Mouse (Mus musculus) limb, embryonic 11.5 days (tissue): Measurements from ENCODE around the gene Tmem184c. TPM values are rescaled to one million over a fixed set of nuclear protein-coding genes. Genes with fewer than 3 reads are reported as not detected.

Source experiments
- ATAC-seq: fragments of 200-750 bp; cut with Nextera tagmentation; 2 replicates; pipeline ENCODE4 v1.8.0; 2017; ENCODE audit warnings: low read depth; ENCODE audit not compliant: insufficient number of reproducible peaks, low FRiP score, low TSS enrichment
- DNase-seq: peaks from one replicate; pipeline ENCODE4 v3.0.0-alpha.2; 2015; ENCODE audit warnings: low spot score
- H3K27ac ChIP-seq: fragments of 300-500 bp; sonication (generic); replicated peaks from 2 replicates; pipeline ENCODE4 v1.5.1; 2014; ENCODE audit warnings: low read depth, mild to moderate bottlenecking, low read length
- H3K27me3 ChIP-seq: fragments of 300-500 bp; sonication (generic); 2 replicates; pipeline ENCODE4 v1.6.1; 2014; ENCODE audit warnings: mild to moderate bottlenecking, low read length, mixed read lengths; ENCODE audit not compliant: control insufficient read depth, insufficient read depth
- H3K36me3 ChIP-seq: fragments of 300-500 bp; sonication (generic); 2 replicates; pipeline ENCODE4 v1.6.1; 2014; ENCODE audit warnings: mild to moderate bottlenecking, low read length, moderate library complexity, mixed read lengths; ENCODE audit not compliant: control insufficient read depth, insufficient read depth
- H3K4me1 ChIP-seq: fragments of 300-500 bp; sonication (generic); 2 replicates; pipeline ENCODE4 v1.6.1; 2014; ENCODE audit warnings: low read length, mixed read lengths; ENCODE audit not compliant: control insufficient read depth, insufficient read depth
- H3K4me2 ChIP-seq: fragments of 300-500 bp; sonication (generic); 2 replicates; pipeline ENCODE4 v1.6.1; 2014; ENCODE audit warnings: low read depth, mild to moderate bottlenecking, moderate library complexity; ENCODE audit not compliant: severe bottlenecking
- H3K4me3 ChIP-seq: fragments of 300-500 bp; sonication (generic); 2 replicates; pipeline ENCODE4 v1.5.1; 2014; ENCODE audit warnings: low read depth, low read length
- H3K9ac ChIP-seq: fragments of 300-500 bp; sonication (generic); 2 replicates; pipeline ENCODE4 v1.6.1; 2014; ENCODE audit warnings: mild to moderate bottlenecking, low read length
- H3K9me3 ChIP-seq: fragments of 300-500 bp; sonication (generic); 2 replicates; pipeline ENCODE4 v1.6.1; 2016; ENCODE audit warnings: low read length; ENCODE audit not compliant: control insufficient read depth
- WGBS: fragments of 180-500 bp; shearing (Covaris S2); extraction: QIAGEN DNeasy Blood & Tissue Kit; methylation state at CpG from one replicate; pipeline ENCODE4 v1.1.7; 2014; 5-methylcytosine and 5-hydroxymethylcytosine counted together
- polyA plus RNA-seq: library from polyadenylated mRNA; unstranded; fragments of >200 nt; fragmentation: Nextera tagmentation; extraction: Ambion mirVana; gene quantifications from 2 replicates; pipeline ENCODE4 v1.2.1, GENCODE M21; 2014

The Tmem184c gene
- 37.7 and 41.7 TPM in 2 replicates for polyA plus RNA-seq

GRCm38 (mm10) chr8:77610374-77610969, at the start of gene Tmem184c:
TSS of gene Tmem184c (minus strand) at chr8:77610698.
- no peaks in the 10 kb centered on the region for H3K36me3 ChIP-seq
- H3K9ac ChIP-seq, result peak within 1 kb of the TSS; percentile 41
- H3K4me3 ChIP-seq, result peak within 1 kb of the TSS; percentile 48
- no peak within 1 kb of the TSS for H3K27ac ChIP-seq
- 0 out of 2 replicates have a peak, but pooled peaks cover 4% of the 10 kb centered on the region for H3K4me1 ChIP-seq
- no peaks in the 10 kb centered on the region for H3K9me3 ChIP-seq
- DNase-seq (peak; percentile 98), ATAC-seq (peak; percentile 96)
- H3K4me2 ChIP-seq, result peak within 1 kb of the TSS; percentile 73
- WGBS, result under 1% methylated on average over 36 of the region's 36 CpGs
- H3K27me3 ChIP-seq, result no peaks in the 10 kb centered on the region

DNA sequence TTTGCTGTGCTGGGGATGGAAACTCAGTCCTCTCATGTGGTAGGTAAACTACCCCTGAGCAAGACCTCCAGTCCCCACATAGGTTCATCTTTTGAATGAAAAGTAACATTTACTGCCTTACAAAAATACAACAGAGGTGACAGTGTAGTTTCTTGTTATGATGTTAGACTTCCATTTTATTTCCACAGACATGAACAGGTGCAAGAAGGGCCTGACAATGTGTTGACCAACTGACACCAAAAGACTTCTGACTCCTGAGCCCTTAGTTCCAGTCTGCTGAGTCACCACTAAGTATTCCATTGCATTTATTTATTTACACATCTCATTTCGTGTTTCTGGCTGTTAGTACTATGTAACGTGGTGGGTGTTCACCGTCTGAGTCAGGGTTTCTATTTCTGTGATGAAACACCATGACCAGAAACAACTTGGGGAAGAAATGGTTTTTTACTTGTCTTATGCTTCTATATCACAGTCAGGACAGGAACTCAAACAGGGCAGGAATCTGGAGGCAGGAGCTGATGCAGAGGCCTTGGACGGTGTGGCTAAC, 49.1 kb upstream of the Tmem184c start:
- no peaks in the 10 kb centered on the region for H3K9me3 ChIP-seq
- H3K9ac ChIP-seq, result no peak overlapping the region
- H3K27me3 ChIP-seq, result no peaks in the 10 kb centered on the region
- no peaks in the 10 kb centered on the region for H3K4me1 ChIP-seq
- H3K27ac ChIP-seq, result no peak overlapping the region
- no peak overlapping the region for H3K4me2 ChIP-seq
- 88% methylated on average over 4 of the region's 4 CpGs for WGBS
- no peak for ATAC-seq
- no peak overlapping the region for H3K4me3 ChIP-seq
- no peak for DNase-seq
- H3K36me3 ChIP-seq, result peaks cover 4% of the 10 kb centered on the region; the same call in 1 of the 2 replicates

DNA sequence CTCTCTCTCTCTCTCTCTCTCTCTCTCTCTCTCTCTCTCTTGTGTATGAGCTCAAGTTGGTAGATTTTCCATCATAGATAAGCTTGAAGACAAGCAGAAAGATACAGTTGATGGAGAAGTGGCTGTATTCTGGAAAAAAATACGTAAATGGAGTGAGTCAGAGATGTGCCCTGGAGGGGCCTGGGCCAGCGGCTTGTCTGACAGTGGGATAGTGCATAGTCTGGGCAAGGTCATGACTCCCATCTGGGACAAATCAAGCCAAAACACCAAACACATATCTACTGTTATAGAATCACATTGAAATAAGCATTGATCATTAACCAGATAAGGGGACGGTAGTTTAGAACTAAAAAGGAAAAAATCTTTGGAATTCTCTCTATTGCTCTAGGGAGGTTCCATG, 47.9 kb upstream of the Tmem184c start:
- no peak overlapping the region for H3K9ac ChIP-seq
- H3K27me3 ChIP-seq, result no peaks in the 10 kb centered on the region
- DNase-seq (no peak), ATAC-seq (no peak)
- H3K36me3 ChIP-seq, result no peaks in the 10 kb centered on the region; the same call in 1 of the 2 replicates
- no peak overlapping the region for H3K4me2 ChIP-seq
- no peaks in the 10 kb centered on the region for H3K4me1 ChIP-seq
- H3K9me3 ChIP-seq, result no peaks in the 10 kb centered on the region
- no peak overlapping the region for H3K27ac ChIP-seq
- WGBS, result 59% methylated on average over 3 of the region's 3 CpGs
- no peak overlapping the region for H3K4me3 ChIP-seq

- no peak overlapping the region for H3K4me2 ChIP-seq
Measured at GRCm38 (mm10) chr8:77650646-77651190, 40.2 kb upstream of the Tmem184c start.

GRCm38 (mm10) chr8:77640093-77640839, 29.8 kb upstream of the Tmem184c start:
- H3K27me3 ChIP-seq, result no peaks in the 10 kb centered on the region
- DNase-seq (no peak), ATAC-seq (no peak)
- H3K4me2 ChIP-seq, result no peak overlapping the region
- WGBS, result 75% methylated on average over 5 of the region's 5 CpGs
- no peaks in the 10 kb centered on the region for H3K4me1 ChIP-seq
- no peak overlapping the region for H3K27ac ChIP-seq
- no peak overlapping the region for H3K9ac ChIP-seq
- no peak overlapping the region for H3K4me3 ChIP-seq
- no peaks in the 10 kb centered on the region for H3K36me3 ChIP-seq
- H3K9me3 ChIP-seq, result no peaks in the 10 kb centered on the region

More at GRCm38 (mm10) chr8:77650646-77651190, 40.2 kb upstream of the Tmem184c start:
- ATAC-seq, result no peak
- Histone ChIP-seq H3K27ac (no peak overlapping the region), H3K4me1 (no peaks in the 10 kb centered on the region; the same call in 1 of the 2 replicates), H3K36me3 (no peaks in the 10 kb centered on the region), H3K9ac (no peak overlapping the region), H3K4me3 (no peak overlapping the region), H3K9me3 (no peaks in the 10 kb centered on the region), H3K27me3 (no peaks in the 10 kb centered on the region)
- WGBS, result 76% methylated on average over 1 of the region's 1 CpGs
- no peak for DNase-seq

DNA sequence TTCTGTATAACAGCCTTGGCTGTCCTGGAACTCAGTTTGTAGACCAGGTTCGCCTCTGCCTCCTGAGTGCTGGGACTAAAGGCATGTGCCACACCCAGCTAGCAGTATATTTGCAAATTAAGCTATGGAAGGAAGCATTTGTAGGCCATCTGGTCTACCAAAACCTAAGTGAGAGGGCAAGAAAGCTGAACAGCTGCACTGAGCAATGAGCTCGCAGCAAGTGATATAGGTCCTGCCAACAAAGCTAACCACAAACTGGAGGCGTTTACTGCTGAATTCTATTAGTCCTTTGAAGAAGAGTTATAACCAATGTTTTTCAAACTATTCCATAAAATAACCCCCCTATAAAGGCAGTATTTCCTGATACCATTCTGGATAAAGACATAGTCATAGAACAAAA, 27.1 kb upstream of the Tmem184c start:
- ATAC-seq (no peak), DNase-seq (no peak)
- Histone ChIP-seq H3K27me3 (no peaks in the 10 kb centered on the region), H3K4me3 (no peak overlapping the region), H3K9ac (no peak overlapping the region), H3K4me2 (no peak overlapping the region), H3K27ac (no peak overlapping the region), H3K9me3 (no peaks in the 10 kb centered on the region), H3K36me3 (no peaks in the 10 kb centered on the region), H3K4me1 (no peaks in the 10 kb centered on the region)
- 88% methylated on average over 3 of the region's 3 CpGs for WGBS

DNA sequence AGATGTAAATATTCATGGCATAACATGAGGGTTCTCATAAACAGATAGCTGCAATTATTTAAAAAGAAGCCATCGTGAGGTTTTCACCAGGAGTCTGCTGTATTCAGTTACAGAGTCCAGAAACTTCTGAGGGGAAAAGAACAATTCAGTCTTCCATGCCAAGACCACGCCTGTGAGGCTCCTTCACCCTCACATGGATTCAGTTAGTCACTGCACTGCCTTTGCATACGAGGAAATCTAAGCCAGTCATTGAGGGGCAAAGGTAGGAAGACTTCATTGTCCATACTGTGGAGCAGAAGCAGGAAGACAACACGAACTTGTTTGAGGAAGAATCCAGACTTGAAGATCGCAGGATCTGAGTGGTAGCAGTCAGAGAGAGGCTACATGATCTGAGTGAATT, 23.5 kb upstream of the Tmem184c start:
- WGBS, result 69% methylated on average over 5 of the region's 5 CpGs
- no peak overlapping the region for H3K4me3 ChIP-seq
- DNase-seq (no peak), ATAC-seq (no peak)
- no peak overlapping the region for H3K9ac ChIP-seq
- no peaks in the 10 kb centered on the region for H3K36me3 ChIP-seq
- 0 out of 2 replicates have a peak, but pooled peaks cover 3% of the 10 kb centered on the region for H3K4me1 ChIP-seq
- no peak overlapping the region for H3K4me2 ChIP-seq
- H3K27ac ChIP-seq, result no peak overlapping the region
- no peaks in the 10 kb centered on the region for H3K27me3 ChIP-seq
- no peaks in the 10 kb centered on the region for H3K9me3 ChIP-seq

DNA sequence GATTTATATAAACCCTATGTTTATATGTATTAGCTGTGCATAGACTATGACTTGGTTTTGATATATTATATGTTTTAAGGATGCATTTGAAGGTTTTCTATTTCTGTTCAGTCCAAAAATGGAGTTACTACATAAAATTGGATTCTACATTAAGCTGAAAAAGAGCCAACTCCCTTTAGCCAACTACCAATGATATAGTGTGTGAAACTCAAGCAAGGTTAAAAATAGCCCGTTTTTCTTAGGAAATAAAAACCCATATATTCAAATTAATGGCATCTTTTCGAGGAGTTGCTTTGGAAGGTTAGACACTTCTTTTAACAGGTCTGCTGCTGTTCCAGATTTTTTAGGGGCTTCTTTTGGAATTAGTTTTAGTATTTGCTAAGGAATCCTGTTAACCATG, 22.7 kb upstream of the Tmem184c start:
- ATAC-seq (no peak), DNase-seq (no peak)
- Histone ChIP-seq H3K9ac (no peak overlapping the region), H3K4me2 (no peak overlapping the region), H3K36me3 (no peaks in the 10 kb centered on the region), H3K9me3 (no peaks in the 10 kb centered on the region), H3K4me3 (no peak overlapping the region), H3K4me1 (0 out of 2 replicates have a peak, but pooled peaks cover 3% of the 10 kb centered on the region), H3K27ac (no peak overlapping the region), H3K27me3 (no peaks in the 10 kb centered on the region)
- 75% methylated on average over 2 of the region's 2 CpGs for WGBS
